Mouse (Mus musculus) forebrain, embryonic 10.5 days (tissue): ENCODE data around the gene Spata17. TPM values are rescaled to one million over a fixed set of nuclear protein-coding genes. Genes with fewer than 3 reads are reported as not detected.
"Not testable (repeated sequence)": the region's sequence is repeated elsewhere in the genome, so short reads cannot be mapped to it uniquely, and the experiment has no call there.

Source experiments
- DNase-seq: peaks from one replicate; pipeline ENCODE4 v3.0.0-alpha.2; 2017; ENCODE audit warnings: low spot score; ENCODE audit errors: extremely low spot score
- H3K27ac ChIP-seq: fragments of 300-500 bp; sonication (generic); 2 replicates; pipeline ENCODE4 v1.5.1; 2016; ENCODE audit warnings: mild to moderate bottlenecking
- H3K27me3 ChIP-seq: fragments of 300-500 bp; sonication (generic); 2 replicates; pipeline ENCODE4 v1.6.1; 2016; ENCODE audit warnings: mild to moderate bottlenecking; ENCODE audit not compliant: poor library complexity, severe bottlenecking
- H3K36me3 ChIP-seq: fragments of 300-500 bp; sonication (generic); replicated peaks from 2 replicates; pipeline ENCODE4 v1.6.1; 2016; ENCODE audit warnings: mild to moderate bottlenecking, moderate library complexity
- H3K4me1 ChIP-seq: fragments of 300-500 bp; sonication (generic); 2 replicates; pipeline ENCODE4 v1.6.1; 2016
- H3K4me3 ChIP-seq: fragments of 300-500 bp; sonication (generic); 2 replicates; pipeline ENCODE4 v1.5.1; 2016; ENCODE audit warnings: mild to moderate bottlenecking, moderate library complexity
- H3K9me3 ChIP-seq: fragments of 300-500 bp; sonication (generic); 2 replicates; pipeline ENCODE4 v1.6.1; 2016; ENCODE audit warnings: mild to moderate bottlenecking, moderate library complexity
- WGBS: fragments of 180-500 bp; shearing (Covaris S2); methylation state at CpG from one replicate; pipeline ENCODE4 v1.1.7; 2016; 5-methylcytosine and 5-hydroxymethylcytosine counted together
- polyA plus RNA-seq: library from polyadenylated mRNA; unstranded; fragments of >200 nt; fragmentation: Nextera tagmentation; extraction: Ambion mirVana; gene quantifications from 2 replicates; pipeline ENCODE4 v1.2.1, GENCODE M21; 2016

Spata17 gene
- polyA plus RNA-seq, 1 experiment from 2014 or later, result 1.4 TPM

DNA sequence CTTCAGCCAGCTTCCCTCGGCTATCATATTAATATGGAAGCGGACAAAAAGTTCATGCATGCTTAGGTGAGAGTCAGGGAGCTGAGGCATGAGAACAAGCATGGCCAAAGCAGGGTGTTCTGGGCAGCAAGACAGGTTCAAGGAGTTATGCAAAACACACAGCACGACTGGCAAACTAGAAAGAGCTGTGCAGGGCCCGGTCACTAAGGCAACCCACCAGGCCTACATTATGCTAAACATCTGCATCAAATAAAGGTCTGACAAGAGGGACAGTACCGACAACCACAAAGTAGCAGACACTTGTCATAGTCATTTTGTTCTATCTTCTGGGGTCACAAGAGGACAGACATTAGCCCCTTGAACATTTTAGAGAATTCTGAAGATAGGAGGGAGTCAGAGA, 61.6 kb downstream of the Spata17 start:
- H3K9me3 ChIP-seq, result no peaks in the 10 kb centered on the region
- no peak for DNase-seq
- peaks cover 5% of the 10 kb centered on the region; the same call in 1 of the 2 replicates for H3K4me1 ChIP-seq
- H3K4me3 ChIP-seq, result no peak overlapping the region
- H3K36me3 ChIP-seq, result no peaks in the 10 kb centered on the region
- 72% methylated on average over 5 of the region's 5 CpGs for WGBS
- no peak overlapping the region for H3K27ac ChIP-seq
- no peaks in the 10 kb centered on the region for H3K27me3 ChIP-seq

DNA sequence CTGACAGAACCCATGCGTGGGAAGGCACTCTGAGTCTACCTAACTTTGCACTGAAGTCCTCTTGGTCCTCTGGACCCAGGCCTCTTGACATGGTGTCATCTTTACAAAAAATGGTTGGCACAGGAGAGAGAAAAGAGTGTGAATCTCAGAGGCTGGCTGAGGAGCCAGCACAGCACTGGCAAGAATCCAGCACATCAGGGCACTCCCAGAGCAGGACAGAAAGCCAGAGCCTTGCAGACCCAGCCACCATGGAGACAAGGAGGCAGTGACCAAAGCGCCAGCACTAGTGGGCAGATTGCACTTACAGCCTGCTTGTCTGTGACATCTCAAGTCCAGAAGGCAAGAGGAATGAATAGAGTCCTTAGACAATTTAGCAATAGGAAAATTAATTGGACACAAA, 62.7 kb downstream of the Spata17 start:
- H3K4me1 ChIP-seq, result peaks cover 5% of the 10 kb centered on the region; the same call in 1 of the 2 replicates
- no peak overlapping the region for H3K27ac ChIP-seq
- 92% methylated on average over 2 of the region's 2 CpGs for WGBS
- no peaks in the 10 kb centered on the region for H3K9me3 ChIP-seq
- H3K36me3 ChIP-seq, result no peaks in the 10 kb centered on the region
- H3K4me3 ChIP-seq, result no peak overlapping the region
- no peaks in the 10 kb centered on the region for H3K27me3 ChIP-seq
- DNase-seq, result no peak

- 76% methylated on average over 8 of the region's 8 CpGs for WGBS
- Histone ChIP-seq H3K27me3 (no peaks in the 10 kb centered on the region), H3K4me3 (no peak overlapping the region), H3K36me3 (no peaks in the 10 kb centered on the region), H3K27ac (no peak overlapping the region), H3K4me1 (0 out of 2 replicates have a peak, but pooled peaks cover 4% of the 10 kb centered on the region), H3K9me3 (no peaks in the 10 kb centered on the region)
- DNase-seq, result no peak
Observed at GRCm38 (mm10) chr1:187142984-187143383, 72.3 kb downstream of the Spata17 start.

DNA sequence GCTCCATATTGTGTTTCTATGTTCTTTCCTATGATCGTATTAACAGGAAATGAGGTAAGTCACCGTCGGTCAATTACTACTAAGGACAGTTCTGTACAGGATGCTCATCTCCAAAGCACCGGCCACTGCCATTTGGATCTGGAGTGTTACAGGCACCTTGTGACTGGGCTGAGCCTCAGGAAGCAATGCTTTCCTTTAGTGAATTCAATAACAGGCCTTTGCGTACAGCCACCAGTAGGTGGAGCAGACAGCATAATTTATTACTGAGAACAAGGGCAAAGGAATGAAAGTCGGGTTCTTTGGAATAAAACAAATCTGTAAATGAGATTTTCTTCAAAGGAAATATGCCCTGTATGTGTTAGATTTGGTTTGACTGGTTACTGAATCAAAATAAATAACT, 77.8 kb downstream of the Spata17 start:
- no peaks in the 10 kb centered on the region for H3K36me3 ChIP-seq
- no peak overlapping the region for H3K4me3 ChIP-seq
- no peaks in the 10 kb centered on the region for H3K9me3 ChIP-seq
- no peak overlapping the region for H3K27ac ChIP-seq
- DNase-seq, result no peak
- no peaks in the 10 kb centered on the region for H3K4me1 ChIP-seq
- WGBS, result 47% methylated on average over 6 of the region's 6 CpGs
- no peaks in the 10 kb centered on the region for H3K27me3 ChIP-seq

DNA sequence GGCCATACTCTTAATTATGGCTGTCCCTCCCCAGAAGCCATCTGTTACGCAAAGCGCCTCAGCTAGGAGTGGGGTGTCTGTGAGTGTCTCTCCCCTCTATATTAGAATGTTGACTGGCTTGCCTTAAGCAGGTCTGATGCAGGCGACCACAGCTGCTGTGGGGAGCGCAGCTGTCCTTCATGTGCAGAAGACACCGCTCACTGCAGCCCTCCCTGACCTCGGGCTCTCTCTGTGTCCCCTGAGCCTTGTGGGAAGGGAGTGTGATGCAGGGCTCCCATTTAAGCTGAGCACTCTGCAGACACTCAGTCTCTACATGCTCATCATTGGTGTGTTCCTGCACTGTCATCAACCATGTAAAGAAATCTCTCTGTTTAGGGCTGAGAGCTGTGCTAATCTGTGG, 79.4 kb downstream of the Spata17 start:
- no peaks in the 10 kb centered on the region for H3K9me3 ChIP-seq
- no peak for DNase-seq
- H3K27me3 ChIP-seq, result no peaks in the 10 kb centered on the region
- WGBS, result 90% methylated on average over 6 of the region's 6 CpGs
- no peak overlapping the region for H3K4me3 ChIP-seq
- no peaks in the 10 kb centered on the region for H3K36me3 ChIP-seq
- no peaks in the 10 kb centered on the region for H3K4me1 ChIP-seq
- no peak overlapping the region for H3K27ac ChIP-seq

DNA sequence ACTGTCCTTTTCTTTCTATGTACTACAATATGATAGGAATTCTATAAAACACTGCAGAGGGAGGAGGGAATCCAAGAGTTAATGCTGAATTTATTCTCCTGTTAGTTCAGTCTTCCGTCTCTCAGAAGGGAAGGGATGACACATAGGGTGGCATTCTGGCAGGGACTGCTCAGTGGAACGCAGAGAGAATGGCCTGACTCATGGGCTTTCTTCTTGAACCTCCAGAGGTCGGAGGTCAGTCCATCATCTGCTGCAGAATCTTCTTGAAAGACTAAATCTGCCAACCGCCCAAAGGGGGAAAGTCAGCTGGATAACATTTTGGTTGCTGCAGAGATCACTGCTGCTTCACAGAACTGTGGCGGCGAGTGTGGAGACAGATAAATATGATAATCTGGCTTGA, 81.4 kb downstream of the Spata17 start:
- Histone ChIP-seq H3K36me3 (no peaks in the 10 kb centered on the region), H3K9me3 (no peaks in the 10 kb centered on the region), H3K27me3 (no peaks in the 10 kb centered on the region), H3K4me1 (no peaks in the 10 kb centered on the region), H3K4me3 (no peak overlapping the region), H3K27ac (no peak overlapping the region)
- 85% methylated on average over 6 of the region's 6 CpGs for WGBS
- no peak for DNase-seq

DNA sequence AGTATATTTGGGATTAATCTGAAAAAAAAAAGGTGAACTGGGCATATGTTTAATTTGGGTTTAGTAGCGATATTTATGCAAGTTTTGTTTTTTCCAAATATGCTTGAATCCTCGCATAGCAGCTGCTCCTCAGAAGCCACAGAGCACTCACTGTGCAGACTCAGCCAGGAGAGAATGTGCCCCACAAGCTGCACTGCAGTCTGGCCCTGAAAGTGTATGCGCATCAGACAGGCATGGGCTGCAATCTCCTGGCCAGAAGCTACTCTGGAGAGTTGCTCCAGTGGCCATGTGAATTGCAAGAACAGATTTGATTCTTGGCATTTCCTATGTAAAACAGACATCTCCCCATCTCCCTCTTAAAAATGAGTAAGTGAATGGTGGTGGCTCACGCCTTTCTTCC, 82.9 kb downstream of the Spata17 start:
- Histone ChIP-seq H3K36me3 (no peaks in the 10 kb centered on the region), H3K4me1 (no peaks in the 10 kb centered on the region), H3K27ac (no peak overlapping the region), H3K4me3 (no peak overlapping the region), H3K9me3 (no peaks in the 10 kb centered on the region), H3K27me3 (no peaks in the 10 kb centered on the region)
- 88% methylated on average over 4 of the region's 4 CpGs for WGBS
- no peak for DNase-seq

DNA sequence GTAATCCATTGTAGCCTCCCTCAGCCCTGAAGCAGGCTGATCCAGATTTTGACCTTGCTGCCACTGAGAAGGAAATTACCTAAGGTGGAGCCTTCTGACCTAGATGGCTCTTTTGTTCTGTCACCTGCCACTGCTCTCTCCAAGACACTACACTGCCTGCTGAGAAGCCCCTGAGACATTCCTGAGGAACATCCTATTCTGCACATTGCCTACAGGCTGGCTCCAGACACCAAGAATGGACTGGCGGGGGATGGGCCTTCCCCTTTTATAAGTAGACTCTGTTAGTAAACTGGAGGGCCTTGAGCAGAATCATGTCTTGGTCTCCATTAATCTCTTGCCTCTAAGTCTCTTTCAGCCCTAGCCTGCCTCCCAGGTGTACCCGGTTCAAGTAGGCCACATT, 87.7 kb downstream of the Spata17 start:
- not testable (repeated sequence) for H3K4me1 ChIP-seq, H3K27ac ChIP-seq, DNase-seq, H3K36me3 ChIP-seq, H3K27me3 ChIP-seq, H3K9me3 ChIP-seq, H3K4me3 ChIP-seq
- 87% methylated on average over 2 of the region's 2 CpGs for WGBS

- H3K27me3 ChIP-seq, result no peaks in the 10 kb centered on the region
- H3K9me3 ChIP-seq, result no peaks in the 10 kb centered on the region
- H3K36me3 ChIP-seq, result no peaks in the 10 kb centered on the region
- no peak overlapping the region for H3K27ac ChIP-seq
- 84% methylated on average over 11 of the region's 11 CpGs for WGBS
- H3K4me1 ChIP-seq, result no peaks in the 10 kb centered on the region
- DNase-seq, result no peak
- no peak overlapping the region for H3K4me3 ChIP-seq
Observed at GRCm38 (mm10) chr1:187125733-187126132, 89.5 kb downstream of the Spata17 start.

- H3K9me3 ChIP-seq, result no peaks in the 10 kb centered on the region
- no peaks in the 10 kb centered on the region for H3K4me1 ChIP-seq
- no peak for DNase-seq
- no peaks in the 10 kb centered on the region for H3K36me3 ChIP-seq
- 83% methylated on average over 3 of the region's 3 CpGs for WGBS
- H3K27me3 ChIP-seq, result no peaks in the 10 kb centered on the region
- H3K4me3 ChIP-seq, result no peak overlapping the region
- no peak overlapping the region for H3K27ac ChIP-seq
Observed at GRCm38 (mm10) chr1:187124967-187125366, 90.3 kb downstream of the Spata17 start.

- no peak overlapping the region for H3K4me3 ChIP-seq
- no peak for DNase-seq
- no peak overlapping the region for H3K27ac ChIP-seq
- H3K36me3 ChIP-seq, result no peaks in the 10 kb centered on the region
- H3K4me1 ChIP-seq, result no peaks in the 10 kb centered on the region
- H3K9me3 ChIP-seq, result no peaks in the 10 kb centered on the region
- 93% methylated on average over 6 of the region's 6 CpGs for WGBS
- H3K27me3 ChIP-seq, result no peaks in the 10 kb centered on the region
Observed at GRCm38 (mm10) chr1:187119300-187119699, 96.0 kb downstream of the Spata17 start.

DNA sequence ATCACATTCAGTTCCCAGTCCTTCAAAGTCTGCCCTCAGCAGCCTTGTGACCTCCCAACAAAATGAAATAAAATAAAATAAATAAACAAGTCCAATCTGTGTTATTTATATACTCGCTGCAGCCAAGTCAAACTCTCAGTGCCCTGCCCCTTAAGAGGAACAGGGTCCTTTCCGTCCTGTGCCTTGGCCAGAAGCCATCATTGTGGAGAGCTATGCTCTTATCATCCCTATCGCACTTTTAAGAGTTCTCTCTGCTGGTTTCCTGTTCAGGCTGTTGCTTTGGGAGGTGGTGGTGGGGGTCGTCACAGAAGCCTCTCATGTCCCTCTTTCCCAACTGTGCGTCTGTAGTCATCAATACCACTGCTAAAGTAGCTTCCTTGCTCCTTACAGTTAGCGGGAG, 97.2 kb downstream of the Spata17 start:
- 91% methylated on average over 6 of the region's 6 CpGs for WGBS
- no peaks in the 10 kb centered on the region for H3K9me3 ChIP-seq
- H3K27me3 ChIP-seq, result no peaks in the 10 kb centered on the region
- no peak overlapping the region for H3K27ac ChIP-seq
- no peaks in the 10 kb centered on the region for H3K36me3 ChIP-seq
- H3K4me1 ChIP-seq, result no peaks in the 10 kb centered on the region
- H3K4me3 ChIP-seq, result no peak overlapping the region
- no peak for DNase-seq

DNA sequence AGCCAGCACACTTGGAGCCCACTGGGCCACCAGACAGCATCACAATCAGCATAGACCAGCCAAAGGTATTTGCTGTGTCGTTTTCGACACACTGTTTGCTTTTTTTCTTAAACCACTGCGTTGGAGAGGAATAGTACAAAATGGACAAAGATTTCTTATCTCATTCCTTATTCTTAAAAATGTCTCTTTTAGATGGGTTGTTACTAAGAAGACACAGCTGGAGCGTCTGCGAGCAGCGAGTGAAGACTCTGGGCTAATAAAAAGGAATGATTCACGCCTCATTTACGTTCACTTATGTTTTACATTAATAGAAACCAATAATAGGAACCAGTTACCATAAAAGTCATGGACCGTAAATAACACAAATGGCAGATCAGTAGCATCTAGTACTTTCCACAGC, 101.5 kb downstream of the Spata17 start:
- no peak for DNase-seq
- Histone ChIP-seq H3K4me3 (no peak overlapping the region), H3K9me3 (no peaks in the 10 kb centered on the region), H3K27me3 (no peaks in the 10 kb centered on the region), H3K36me3 (no peaks in the 10 kb centered on the region), H3K27ac (no peak overlapping the region), H3K4me1 (no peaks in the 10 kb centered on the region)
- 91% methylated on average over 9 of the region's 9 CpGs for WGBS

DNA sequence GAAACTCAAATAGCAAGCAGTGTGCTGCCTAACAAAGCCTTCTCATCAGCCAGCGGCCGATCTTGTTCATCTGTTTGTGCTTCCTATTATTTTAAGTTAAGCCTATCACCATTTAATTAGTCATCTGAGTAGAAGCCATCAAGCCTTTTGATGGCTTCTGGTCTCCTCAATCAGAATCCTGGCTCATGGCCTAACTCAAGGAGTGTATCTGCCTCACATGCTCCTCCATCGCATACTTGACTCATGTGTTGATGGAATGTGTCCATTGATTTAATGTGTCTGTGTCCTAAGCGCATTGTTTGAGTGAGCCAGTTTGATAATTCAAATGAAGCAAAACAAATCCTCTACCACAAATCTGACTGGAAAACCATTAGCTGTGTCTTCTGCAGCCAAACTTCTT, 113.1 kb downstream of the Spata17 start:
- Histone ChIP-seq H3K36me3 (no peaks in the 10 kb centered on the region), H3K27ac (no peak overlapping the region), H3K4me1 (no peaks in the 10 kb centered on the region), H3K4me3 (no peak overlapping the region), H3K27me3 (no peaks in the 10 kb centered on the region), H3K9me3 (no peaks in the 10 kb centered on the region)
- no peak for DNase-seq
- 82% methylated on average over 4 of the region's 4 CpGs for WGBS
